Mouse (Mus musculus): ENCODE measurements at regions not wholly inside any gene's neighbourhood (a gene's known extent, or its start where the extent isn't known, plus 50 kb on each side); places are given as distances from the start of the nearest gene placed in this dataset.

DNA sequence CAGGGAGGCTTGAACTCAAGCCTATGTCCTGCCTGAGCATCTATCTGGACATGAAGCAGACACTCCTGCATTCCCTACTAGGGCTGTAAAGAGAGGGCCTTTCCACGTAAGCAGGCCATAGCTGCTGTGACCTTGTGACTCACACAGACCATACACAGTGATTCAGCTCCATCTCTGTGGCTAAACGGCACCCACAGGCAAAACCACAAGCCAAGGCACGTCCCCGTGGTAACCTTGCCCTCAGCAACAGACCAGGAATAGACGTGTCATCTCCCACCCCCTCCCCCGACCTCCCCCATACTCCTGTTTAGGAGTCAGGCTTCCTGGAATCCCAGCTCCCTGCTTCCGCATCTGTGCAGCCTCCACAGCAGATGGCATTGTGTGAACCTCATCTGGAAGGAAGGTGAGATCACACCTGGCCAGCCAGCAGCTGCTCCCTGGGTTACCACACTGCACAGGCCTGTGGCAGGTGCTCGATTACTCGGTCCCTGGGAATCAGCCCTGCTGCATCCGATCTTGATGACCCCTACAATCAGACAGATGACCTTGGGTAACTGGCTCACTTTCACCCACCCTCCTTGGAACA is 79.2 kb upstream of the Hand1 start:
- intact Hi-C loops (cut with DNase I): no loop called here

DNA sequence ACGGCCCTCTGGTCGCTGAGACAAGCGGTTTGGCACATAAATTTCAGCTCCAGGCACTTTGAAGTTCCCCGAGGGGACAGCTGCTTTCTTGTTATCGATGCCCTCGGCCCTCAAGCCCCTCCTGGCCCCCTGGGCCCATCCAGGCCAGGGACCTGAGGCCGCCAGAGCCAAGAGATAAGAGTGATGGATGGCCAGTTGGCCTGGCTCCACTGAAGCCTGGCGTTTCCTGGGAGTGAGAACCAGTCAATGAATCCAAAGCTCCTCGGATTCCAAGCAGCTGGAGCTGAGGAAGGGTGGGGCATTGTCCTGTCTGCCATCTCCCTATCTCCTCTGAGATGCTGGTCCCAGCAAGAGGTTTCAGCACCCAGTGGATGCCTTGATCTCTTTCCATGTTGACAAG is 71.6 kb upstream of the Hand1 start:
- intact Hi-C loops (cut with DNase I): no loop called here

DNA sequence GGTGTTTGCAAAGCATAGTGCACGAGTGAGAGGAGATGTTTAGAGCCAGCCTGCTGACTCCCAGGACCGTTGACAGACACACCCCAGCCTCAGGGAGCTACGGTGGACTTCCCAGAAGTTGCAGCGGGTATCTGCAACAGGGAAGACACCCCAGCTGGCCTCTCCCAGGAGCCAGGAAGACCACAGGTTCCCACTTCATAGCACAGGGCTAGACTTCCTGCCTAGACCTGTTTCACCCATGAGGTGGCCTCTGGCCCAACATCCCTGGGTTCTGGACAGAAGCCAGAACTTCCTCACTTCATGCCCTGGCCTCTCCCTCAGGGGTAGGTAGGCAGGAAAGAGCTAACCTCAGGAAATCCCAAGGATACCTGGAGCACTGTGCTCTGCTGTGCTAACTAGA is 66.7 kb upstream of the Hand1 start:
- intact Hi-C loops (cut with DNase I): no loop called here

DNA sequence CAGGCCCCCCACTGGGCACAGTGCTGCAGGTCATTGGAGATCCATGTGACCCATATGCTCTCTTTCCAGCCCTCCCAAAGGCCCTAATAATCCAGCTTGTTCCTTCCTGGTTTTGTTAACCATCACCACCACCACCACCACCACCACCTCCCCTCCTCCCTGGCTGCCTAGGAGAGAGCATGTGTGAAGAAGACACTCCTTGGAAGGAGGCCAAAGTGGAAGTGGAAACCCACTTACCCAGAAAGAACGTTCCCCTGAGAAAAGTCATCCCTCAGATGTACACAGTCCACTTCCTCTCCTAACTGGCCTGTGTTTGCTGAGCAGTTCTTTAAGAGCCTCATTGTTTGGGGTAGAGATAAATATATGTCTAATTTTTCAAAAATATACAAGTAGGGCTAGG is 62.9 kb upstream of the Hand1 start:
- intact Hi-C loops (cut with DNase I): no loop called here

- intact Hi-C loops (cut with DNase I): loop anchor here (5.0 kb wide), 1 partner anchor 34 kb away; no protein-coding TSS in a partner anchor
Observed at GRCm38 (mm10) chr11:57882736-57883635, 50.4 kb upstream of the Hand1 start.
